Mouse (Mus musculus) right cerebral cortex, adult 2 months (tissue): ENCODE measurements around the gene Gm20604.
A peak's percentile ranks its signal among the peaks of the same experiment; 100 is the strongest.

ENCODE experiments used
- DNase-seq, 2 experiments: peaks; one replicate each; pipeline ENCODE4 v3.0.0; 2021 to 2022; ENCODE audit warnings: low spot score in 2 of 2

Gene Gm20604

GRCm38 (mm10) chr12:102706833-102707463 lies 51.5 kb downstream of the Gm20604 start:
- no peak for DNase-seq

GRCm38 (mm10) chr12:102705906-102706640 lies 52.4 kb downstream of the Gm20604 start:
- DNase-seq: no peak

DNA sequence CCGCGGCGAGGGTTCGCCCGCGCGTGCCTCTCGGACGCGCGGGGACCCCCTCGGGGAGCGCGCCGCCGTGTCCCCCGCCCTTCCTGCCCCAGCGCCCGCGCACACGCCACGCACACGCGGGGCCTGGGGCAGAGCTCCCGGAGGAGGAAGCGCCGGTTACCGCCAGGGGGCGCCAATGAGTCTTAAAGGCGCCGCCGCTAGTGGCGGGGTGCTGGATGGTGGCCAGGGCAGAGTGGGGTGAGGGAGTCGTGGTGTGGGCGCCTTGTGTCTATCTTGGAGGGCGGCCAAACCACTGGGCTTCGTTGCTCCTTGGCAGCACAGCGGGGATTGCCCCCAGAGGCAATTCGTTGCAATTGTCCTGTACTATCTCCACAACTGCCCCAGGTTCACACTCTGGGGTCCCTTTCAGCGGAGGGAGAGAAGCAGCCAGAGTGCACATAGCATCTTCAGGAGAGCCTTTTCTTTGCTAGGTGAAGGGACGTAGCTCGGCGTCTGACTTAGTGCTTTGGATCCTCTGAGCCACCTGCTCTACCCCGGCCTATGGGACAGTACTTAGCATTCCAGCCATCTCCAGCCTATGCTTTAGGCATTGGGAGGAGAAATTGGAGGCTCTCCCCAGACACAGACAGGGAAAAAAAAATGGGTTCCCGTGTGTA lies 53.1 kb downstream of the Gm20604 start:
- peak; percentile 87 to 88 for DNase-seq

- peak in 1 of 2 experiments; percentile 41 for DNase-seq
These were observed 53.8 kb downstream of the Gm20604 start, which contains the start of gene Itpk1 for GRCm38 (mm10) chr12:102704457-102705198. Gene Itpk1 (minus strand): TSS chr12:102704930.

- peak in 1 of 2 experiments; percentile 47 for DNase-seq
These were observed 54.5 kb downstream of the Gm20604 start for GRCm38 (mm10) chr12:102703921-102704408.

- DNase-seq: no peak
These were observed 55.0 kb downstream of the Gm20604 start for GRCm38 (mm10) chr12:102703441-102703840.

DNA sequence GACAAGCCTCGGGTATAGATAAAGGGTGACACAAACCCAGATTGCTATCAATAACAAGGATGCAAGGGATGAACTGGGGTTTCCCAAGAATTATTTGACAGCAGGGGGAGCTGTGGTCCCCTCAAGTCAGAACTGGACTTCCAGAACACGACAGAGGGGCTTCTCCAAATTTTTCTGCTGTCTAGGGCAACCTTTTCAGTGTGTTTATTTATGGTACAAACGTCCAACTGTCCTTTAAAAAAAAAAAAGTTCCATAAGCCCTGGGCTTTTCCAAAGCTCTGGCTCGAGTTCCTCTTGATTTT lies 55.4 kb downstream of the Gm20604 start:
- DNase-seq: peak; percentile 59 to 60

- DNase-seq: peak; percentile 84 to 89
These were observed 55.9 kb downstream of the Gm20604 start for GRCm38 (mm10) chr12:102702356-102703110.

DNA sequence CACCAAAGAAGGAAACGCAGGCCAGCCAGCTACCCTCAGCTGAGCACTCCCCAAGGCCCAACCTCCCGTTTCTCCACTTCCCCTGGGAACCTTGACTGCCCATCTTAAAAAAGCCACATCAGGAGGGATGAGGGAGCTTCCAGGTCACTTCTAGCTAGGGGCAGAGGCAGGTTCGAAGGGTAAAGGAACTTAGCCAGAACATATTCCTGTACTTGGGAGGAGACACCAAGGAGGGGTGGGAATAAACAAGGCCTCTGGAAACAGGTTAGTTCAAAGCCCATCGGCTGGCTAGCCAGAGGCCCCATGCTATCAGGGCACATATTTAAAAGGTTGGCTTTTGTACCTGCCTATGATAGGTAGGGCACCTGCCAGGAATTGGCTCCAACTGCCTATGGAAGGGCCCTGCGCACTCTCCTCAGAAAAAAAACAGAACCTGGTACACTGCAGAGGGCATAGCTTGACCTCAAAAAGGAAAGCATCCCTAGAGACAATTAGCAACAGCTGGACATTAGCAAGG lies 56.7 kb downstream of the Gm20604 start:
- no peak for DNase-seq

DNA sequence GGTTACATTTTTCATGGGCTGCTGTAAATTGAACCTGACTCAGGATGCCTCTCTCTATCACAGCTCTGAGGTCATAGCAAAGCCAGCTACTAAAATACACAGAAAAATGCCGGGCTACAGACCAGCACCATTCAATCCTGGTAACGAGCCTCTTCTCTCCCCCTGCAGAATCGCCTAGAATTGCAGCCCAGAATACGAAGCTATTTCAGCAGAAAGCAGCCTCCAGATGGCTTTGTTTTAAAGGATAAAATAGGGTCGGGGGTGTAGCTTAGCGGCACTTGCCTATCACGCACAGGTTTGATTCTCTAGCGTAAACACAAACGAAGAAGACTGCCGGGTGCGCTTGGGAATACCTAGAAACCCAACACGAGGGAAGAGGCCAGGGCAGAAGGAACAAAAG lies 58.0 kb downstream of the Gm20604 start:
- DNase-seq: peak in 1 of 2 experiments; percentile 47

- no peak for DNase-seq
These were observed 59.3 kb downstream of the Gm20604 start for GRCm38 (mm10) chr12:102699156-102699555.

GRCm38 (mm10) chr12:102698089-102698684 lies 60.3 kb downstream of the Gm20604 start:
- DNase-seq: no peak

- no peak for DNase-seq
These were observed 61.1 kb downstream of the Gm20604 start for GRCm38 (mm10) chr12:102697381-102697780.

- no peak for DNase-seq
These were observed 61.7 kb downstream of the Gm20604 start for GRCm38 (mm10) chr12:102696635-102697354.

GRCm38 (mm10) chr12:102695369-102696239 lies 62.9 kb downstream of the Gm20604 start:
- DNase-seq: peak; percentile 88

DNA sequence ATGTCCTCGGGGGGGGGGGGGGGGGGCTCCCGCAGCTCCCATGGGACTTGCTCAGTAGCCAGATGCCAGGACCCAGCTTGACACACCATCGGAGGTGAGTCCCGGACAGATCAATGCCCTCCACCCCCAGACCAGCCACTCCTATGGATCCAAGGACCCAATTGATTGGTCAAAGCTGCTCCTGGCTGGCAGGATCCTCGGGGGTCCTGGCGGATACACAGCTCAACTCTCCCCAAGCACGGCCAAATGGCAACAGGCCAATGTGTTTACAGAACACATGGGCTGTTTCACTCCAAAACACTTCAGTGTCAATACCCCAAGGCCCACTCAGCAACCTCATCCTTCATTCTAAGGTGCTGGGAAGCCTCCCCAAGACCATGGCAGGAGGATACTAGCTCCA lies 66.7 kb downstream of the Gm20604 start:
- DNase-seq: no peak
